Comparison of ENCODE assay signal across 16 mouse cellular contexts in the genomic region with DNA sequence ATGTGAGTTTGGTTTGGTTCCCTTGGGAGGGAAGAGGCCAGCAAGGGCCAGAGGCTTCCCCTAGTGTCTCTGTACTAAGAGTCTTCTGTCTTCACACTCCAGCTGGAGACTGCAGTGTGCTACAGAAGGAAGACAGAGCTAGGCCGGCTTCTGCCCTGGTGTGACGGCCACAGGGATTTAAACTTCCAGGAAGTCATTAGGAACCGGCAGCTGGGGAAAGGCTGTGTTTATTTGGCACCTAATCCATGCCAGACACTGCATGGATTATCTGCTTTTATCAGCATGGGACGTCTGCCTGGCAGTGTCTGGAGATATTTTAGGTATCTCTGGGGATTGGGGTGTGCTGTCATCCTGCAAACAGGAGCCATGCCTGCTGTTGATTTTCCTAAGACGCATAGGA. TPM values are rescaled to one million over a fixed set of nuclear protein-coding genes. Genes with fewer than 3 reads are reported as not detected.
A peak's percentile ranks its signal among the peaks of the same experiment; 100 is the strongest.
DNase-seq lines count a peak whose midpoint lies in the region; ATAC-seq and TF ChIP-seq lines count a peak whose summit lies in the region.
"Had no signal": no experiment of that assay in that cellular context is flagged by ENCODE, and none has a peak within 500 bp of the region (broad histone marks: within the 10 kb centered on the region; RNA-seq: fewer than 3 reads in every experiment).

No protein-coding gene starts in this region.

- H3K4me2 ChIP-seq in kidney, embryonic 14.5 days (replicated peaks; ENCODE audit: low read depth, low read length) = no peak overlapping the region
- H3K4me2 ChIP-seq in liver, postnatal 0 days (ENCODE audit: low read depth, low read length) = no peak overlapping the region
- H3K4me2 ChIP-seq: hindbrain, embryonic 12.5 days; limb, embryonic 12.5 days; liver, embryonic 15.5 days; midbrain, embryonic 13.5 days had no signal

- H3K9me3 ChIP-seq in kidney, embryonic 14.5 days (ENCODE audit: control insufficient read depth, low read length) = no peaks in the 10 kb centered on the region
- H3K9me3 ChIP-seq in liver, postnatal 0 days (ENCODE audit: low read length) = no peaks in the 10 kb centered on the region
- H3K9me3 ChIP-seq: embryonic facial prominence, embryonic 10.5 days; hindbrain, embryonic 12.5 days; limb, embryonic 12.5 days; liver, embryonic 15.5 days; midbrain, embryonic 13.5 days had no signal

- TF ChIP-seq CTCF in gastrocnemius, adult 2 months (IDR thresholded peaks at IDR 0.05) = no peak
- no peak for TF ChIP-seq CTCF in liver, postnatal 0 days (IDR thresholded peaks at IDR 0.05; ENCODE audit: low read depth)

- no peak for ATAC-seq in kidney, embryonic 14.5 days (ENCODE audit: low FRiP score, low TSS enrichment)
- ATAC-seq in liver, postnatal 0 days = no peak
- ATAC-seq: intestine, embryonic 16.5 days; midbrain, embryonic 13.5 days had no signal

- H3K4me3 ChIP-seq in gastrocnemius, adult 2 months = no peak overlapping the region
- H3K4me3 ChIP-seq in kidney, embryonic 14.5 days (ENCODE audit: low read length) = no peak overlapping the region
- no peak overlapping the region for H3K4me3 ChIP-seq in liver, postnatal 0 days (ENCODE audit: low read depth, low read length)
- H3K4me3 ChIP-seq: embryonic facial prominence, embryonic 10.5 days; hindbrain, embryonic 12.5 days; limb, embryonic 12.5 days; liver, embryonic 15.5 days; midbrain, embryonic 13.5 days had no signal

- 41% methylated on average over 5 of the region's 5 CpGs for WGBS in kidney, embryonic 14.5 days
- WGBS in liver, postnatal 0 days (ENCODE audit: insufficient replicate concordance) = 54% methylated on average over 5 of the region's 5 CpGs

- H3K27me3 ChIP-seq in kidney, embryonic 14.5 days (ENCODE audit: control insufficient read depth, insufficient read depth, low read length) = no peaks in the 10 kb centered on the region
- no peaks in the 10 kb centered on the region for H3K27me3 ChIP-seq in liver, postnatal 0 days (ENCODE audit: insufficient read depth, low read length)
- H3K27me3 ChIP-seq: hindbrain, embryonic 12.5 days; limb, embryonic 12.5 days; liver, embryonic 15.5 days; midbrain, embryonic 13.5 days had no signal

- intact Hi-C loops in gastrocnemius, adult 2 months (cut with DNase I) = no loop called here

- peak overlapping the region; percentile 67 for H3K27ac ChIP-seq in gastrocnemius, adult 2 months
- no peak overlapping the region for H3K27ac ChIP-seq in kidney, embryonic 14.5 days (ENCODE audit: low read depth, low read length)
- H3K27ac ChIP-seq in liver, postnatal 0 days (ENCODE audit: low read depth) = no peak overlapping the region
- H3K27ac ChIP-seq: embryonic facial prominence, embryonic 10.5 days; hindbrain, embryonic 12.5 days; limb, embryonic 12.5 days; liver, embryonic 15.5 days; midbrain, embryonic 13.5 days had no signal

- peaks cover 9% of the 10 kb centered on the region for H3K4me1 ChIP-seq in kidney, embryonic 14.5 days (ENCODE audit: control insufficient read depth, insufficient read depth, low read length)
- H3K4me1 ChIP-seq in liver, postnatal 0 days (ENCODE audit: insufficient read depth) = no peaks in the 10 kb centered on the region
- H3K4me1 ChIP-seq: liver, embryonic 15.5 days; midbrain, embryonic 13.5 days had no signal

- DNase-seq in gastrocnemius, adult 2 months = no peak
- no peak for DNase-seq in gastrocnemius, postnatal 4 days (ENCODE audit: low spot score in 2 of 2)
- peak; percentile 45 for DNase-seq in kidney, adult 9 months
- peak; percentile 45 to 70 for DNase-seq in kidney, postnatal 25 days
- DNase-seq in lung, postnatal 36 days = peak; percentile 73
- no peak for DNase-seq in cerebellum, adult 11-12 months
- DNase-seq in liver, postnatal 0 days = no peak
- DNase-seq: cerebellum, postnatal 14 days; spleen, adult 18-20 months had no signal

- TF ChIP-seq EP300 in liver, postnatal 0 days (IDR thresholded peaks at IDR 0.05; ENCODE audit: low read depth) = no peak

- no peak overlapping the region for H3K9ac ChIP-seq in kidney, embryonic 14.5 days (ENCODE audit: low read depth, low read length)
- no peak overlapping the region for H3K9ac ChIP-seq in liver, postnatal 0 days (replicated peaks)
- H3K9ac ChIP-seq: hindbrain, embryonic 12.5 days; limb, embryonic 12.5 days; liver, embryonic 15.5 days; midbrain, embryonic 13.5 days had no signal

- no peaks in the 10 kb centered on the region for H3K36me3 ChIP-seq in kidney, embryonic 14.5 days (ENCODE audit: control insufficient read depth, insufficient read depth, low read length)
- no peaks in the 10 kb centered on the region for H3K36me3 ChIP-seq in liver, postnatal 0 days (replicated peaks; ENCODE audit: insufficient read depth, low read length)
- H3K36me3 ChIP-seq: embryonic facial prominence, embryonic 10.5 days; hindbrain, embryonic 12.5 days; limb, embryonic 12.5 days; liver, embryonic 15.5 days; midbrain, embryonic 13.5 days had no signal

RNA-seq across cellular contexts. Expression of a gene that starts 54.8 kb away (rescaled TPM):
- total RNA-seq in gastrocnemius, adult 2 months (2021) = 10 to 100 TPM; 21.1 to 23.0 TPM
- total RNA-seq in gastrocnemius, postnatal 4 days (2021) = 10 to 100 TPM; 38.0 to 41.3 TPM
- polyA plus RNA-seq in kidney, embryonic 14.5 days (2014; fragmentation: Nextera tagmentation; extraction: Ambion mirVana) = 19.4 and 25.4 TPM in 2 replicates
- 4.3 and 4.9 TPM in 2 replicates for polyA plus RNA-seq in liver, postnatal 0 days (2015; fragmentation: Nextera tagmentation; extraction: Ambion mirVana)

RNA-seq across cellular contexts. Expression of a gene that starts 57.7 kb away (rescaled TPM):
- total RNA-seq in gastrocnemius, adult 2 months (2021) = 10 to 100 TPM in 1 of 2 experiments, 1 to 10 TPM in 1; 9.0 to 11.3 TPM
- 10 to 100 TPM; 22.1 to 25.3 TPM for total RNA-seq in gastrocnemius, postnatal 4 days (2021)
- polyA plus RNA-seq in kidney, embryonic 14.5 days (2014; fragmentation: Nextera tagmentation; extraction: Ambion mirVana) = 9.7 and 14.0 TPM in 2 replicates
- 2.0 and 2.3 TPM in 2 replicates for polyA plus RNA-seq in liver, postnatal 0 days (2015; fragmentation: Nextera tagmentation; extraction: Ambion mirVana)

Comparison
In these comparisons a context has a peak if more than half of its experiments do, and no peak if none do; other contexts are left out.
1. DNase-seq: peak in kidney, adult 9 months (single experiment), kidney, postnatal 25 days (2 of 2) and lung, postnatal 36 days (single experiment); none in gastrocnemius, adult 2 months (single experiment), gastrocnemius, postnatal 4 days (0 of 2), cerebellum, adult 11-12 months (single experiment) and liver, postnatal 0 days (single experiment).